In genomic region chr1:120883632-120884031, GRCm38 (mm10) we compare ENCODE assay signal across 12 mouse cellular contexts.
A peak's percentile ranks its signal among the peaks of the same experiment; 100 is the strongest.
DNase-seq lines count a peak whose midpoint lies in the region; ATAC-seq and TF ChIP-seq lines count a peak whose summit lies in the region.
"Had no signal": no experiment of that assay in that cellular context is flagged by ENCODE, and none has a peak within 500 bp of the region (broad histone marks: within the 10 kb centered on the region; RNA-seq: fewer than 3 reads in every experiment).

No protein-coding gene starts in this region.

- no peaks in the 10 kb centered on the region for H3K36me3 ChIP-seq in forebrain, embryonic 16.5 days (ENCODE audit: control insufficient read depth, insufficient read depth)
- H3K36me3 ChIP-seq in midbrain, postnatal 0 days (ENCODE audit: insufficient read depth, low read length), result no peaks in the 10 kb centered on the region
- H3K36me3 ChIP-seq: limb, embryonic 12.5 days had no signal

- no peak overlapping the region for H3K4me3 ChIP-seq in forebrain, embryonic 16.5 days (replicated peaks; ENCODE audit: low read length)
- H3K4me3 ChIP-seq in midbrain, postnatal 0 days (ENCODE audit: low read depth, low read length), result no peak overlapping the region
- H3K4me3 ChIP-seq: heart, adult 2 months; limb, embryonic 12.5 days had no signal

- ATAC-seq in forebrain, embryonic 16.5 days, result peak; percentile 77
- ATAC-seq in midbrain, postnatal 0 days (ENCODE audit: low FRiP score), result no peak
- ATAC-seq in activated CD4-positive, CD25-positive, alpha-beta regulatory T cell, adult 4 months, result no peak

- H3K27me3 ChIP-seq in forebrain, embryonic 16.5 days (replicated peaks; ENCODE audit: control insufficient read depth, insufficient read depth, low read length), result no peaks in the 10 kb centered on the region
- no peaks in the 10 kb centered on the region for H3K27me3 ChIP-seq in midbrain, postnatal 0 days (ENCODE audit: insufficient read depth, low read length)

- H3K9ac ChIP-seq in forebrain, embryonic 16.5 days (replicated peaks; ENCODE audit: low read depth, low read length), result no peak overlapping the region
- no peak overlapping the region for H3K9ac ChIP-seq in midbrain, postnatal 0 days (replicated peaks; ENCODE audit: low read length, poor library complexity, severe bottlenecking)
- H3K9ac ChIP-seq: limb, embryonic 12.5 days had no signal

- intact Hi-C loops in left cerebral cortex, postnatal 4 days (cut with DNase I), result no loop called here
- intact Hi-C loops in left cerebral cortex, postnatal 36 days (cut with DNase I), result no loop called here

- H3K4me2 ChIP-seq in forebrain, embryonic 16.5 days (ENCODE audit: low read length), result no peak overlapping the region; the same call in 1 of the 2 replicates
- H3K4me2 ChIP-seq in midbrain, postnatal 0 days (ENCODE audit: low read depth, low read length, poor library complexity, severe bottlenecking), result no peak overlapping the region
- H3K4me2 ChIP-seq: limb, embryonic 12.5 days had no signal

- H3K4me1 ChIP-seq in forebrain, embryonic 16.5 days (replicated peaks; ENCODE audit: control insufficient read depth, insufficient read depth, low read length), result peaks cover 17% of the 10 kb centered on the region
- no peaks in the 10 kb centered on the region for H3K4me1 ChIP-seq in midbrain, postnatal 0 days (ENCODE audit: insufficient read depth, low read length)

- H3K9me3 ChIP-seq in forebrain, embryonic 16.5 days (ENCODE audit: control insufficient read depth, low read length), result no peaks in the 10 kb centered on the region
- H3K9me3 ChIP-seq in midbrain, postnatal 0 days (ENCODE audit: low read length), result no peaks in the 10 kb centered on the region
- H3K9me3 ChIP-seq: limb, embryonic 12.5 days had no signal

- H3K27ac ChIP-seq in forebrain, embryonic 16.5 days (ENCODE audit: low read length), result no peak overlapping the region
- H3K27ac ChIP-seq in midbrain, postnatal 0 days (ENCODE audit: low read depth, low read length), result no peak overlapping the region
- H3K27ac ChIP-seq: heart, adult 2 months; limb, embryonic 12.5 days had no signal

- no peak for TF ChIP-seq CTCF in midbrain, postnatal 0 days (IDR thresholded peaks at IDR 0.05)

- DNase-seq in cerebellum, adult 11-12 months, result peak; percentile 2
- no peak for DNase-seq in cerebellum, adult 9-10 months
- peak; percentile 90 for DNase-seq in left cerebral cortex, postnatal 4 days
- no peak for DNase-seq in left cerebral cortex, postnatal 36 days (ENCODE audit: low spot score in 2 of 2)
- DNase-seq in midbrain, postnatal 0 days (ENCODE audit: low spot score), result peak; percentile 82
- DNase-seq in testis, postnatal 10 days (ENCODE audit: low spot score), result no peak
- DNase-seq: heart, adult 2 months; spleen, adult 18-20 months; thymus, adult 2 months had no signal

- 26% methylated on average over 9 of the region's 9 CpGs for WGBS in forebrain, embryonic 16.5 days
- 37% methylated on average over 9 of the region's 9 CpGs for WGBS in midbrain, postnatal 0 days

Comparison
In these comparisons a context has a peak if more than half of its experiments do, and no peak if none do; other contexts are left out.
1. DNase-seq: peak in cerebellum, adult 11-12 months (single experiment), left cerebral cortex, postnatal 4 days (single experiment) and midbrain, postnatal 0 days (single experiment); none in cerebellum, adult 9-10 months (single experiment), left cerebral cortex, postnatal 36 days (0 of 2) and testis, postnatal 10 days (single experiment).